Mouse (Mus musculus): Measurements from ENCODE around the gene Eif4b.

GRCm38 (mm10) chr15:102113674-102114073, 40.1 kb downstream of the Eif4b start:
- TF ChIP-seq CTCF (IDR thresholded peaks at IDR 0.05; ENCODE audit: extremely low read depth, insufficient read depth, low read length) = no peak
- no peak for TF ChIP-seq POLR2A (IDR thresholded peaks at IDR 0.05; ENCODE audit: extremely low read depth, insufficient read depth, low read length)

Data from cortical plate, adult 2 months (tissue).